Mouse (Mus musculus): ENCODE data around the gene Ankrd28. TPM values are rescaled to one million over a fixed set of nuclear protein-coding genes. Genes with fewer than 3 reads are reported as not detected.

The Ankrd28 gene
- polyA plus RNA-seq, 2 experiments = 3.8 to 4.8 TPM

DNA sequence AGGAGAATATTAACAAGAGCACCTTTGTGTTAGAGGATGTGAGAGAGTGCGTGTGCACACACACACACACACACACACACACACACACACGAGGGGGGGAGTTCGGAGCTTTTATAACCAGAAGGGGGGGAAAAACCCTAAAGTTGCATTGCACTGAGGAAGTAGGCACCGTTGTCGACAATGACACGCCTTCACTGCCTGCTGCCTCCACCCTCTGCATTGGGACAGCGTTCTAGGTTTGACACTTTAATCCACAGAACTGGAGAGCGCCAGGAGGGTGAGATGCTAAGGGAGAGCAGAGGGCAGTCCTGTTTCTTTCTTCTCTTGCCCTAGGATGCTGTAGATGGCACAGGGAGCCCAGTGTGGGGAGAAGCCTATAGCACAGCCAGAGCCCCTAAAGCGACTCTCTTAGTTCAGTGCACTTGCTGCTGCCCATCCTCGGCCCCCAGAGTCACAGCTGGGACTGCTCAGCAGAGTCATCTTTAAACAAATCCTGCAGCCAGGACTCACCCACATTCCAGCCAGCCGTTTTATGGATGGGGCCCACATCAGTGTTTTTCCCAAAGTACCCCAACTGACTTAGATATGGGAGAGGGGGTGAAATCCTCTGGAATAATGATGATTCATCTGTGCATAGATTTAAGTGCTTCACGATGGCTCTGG lies 165.4 kb downstream of the Ankrd28 start:
- H3K4me3 ChIP-seq (ENCODE audit: insufficient read depth in 1 of 2, low read depth in 2 of 2, low read length in 2 of 2) = no peak overlapping the region
- ATAC-seq (ENCODE audit: insufficient read depth) (no peak), DNase-seq (ENCODE audit: low read depth in 3 of 3, low spot score in 3 of 3) (no peak)
- WGBS (ENCODE audit: insufficient replicate concordance) = 41% methylated on average over 12 of the region's 12 CpGs
- no peak overlapping the region for H3K27ac ChIP-seq
- no peaks in the 10 kb centered on the region for H3K27me3 ChIP-seq (ENCODE audit: control insufficient read depth, insufficient read depth, low read length)
- no peak overlapping the region for H3K9ac ChIP-seq (replicated peaks)
- H3K4me1 ChIP-seq (replicated peaks; ENCODE audit: control insufficient read depth in 2 of 2, insufficient read depth in 2 of 2, low read length in 1 of 2) = peaks cover 0 to 43% of the 10 kb centered on the region in 2 experiments
- H3K36me3 ChIP-seq (replicated peaks; ENCODE audit: control insufficient read depth, insufficient read depth, low read depth) = no peaks in the 10 kb centered on the region
- TF ChIP-seq EP300 (IDR thresholded peaks at IDR 0.05; ENCODE audit: low read depth) = no peak
- TF ChIP-seq CTCF (IDR thresholded peaks at IDR 0.05; ENCODE audit: low read depth) = no peak
- H3K9me3 ChIP-seq (ENCODE audit: control insufficient read depth, low read length) = no peaks in the 10 kb centered on the region
- no peak overlapping the region for H3K4me2 ChIP-seq (ENCODE audit: low read depth)

DNA sequence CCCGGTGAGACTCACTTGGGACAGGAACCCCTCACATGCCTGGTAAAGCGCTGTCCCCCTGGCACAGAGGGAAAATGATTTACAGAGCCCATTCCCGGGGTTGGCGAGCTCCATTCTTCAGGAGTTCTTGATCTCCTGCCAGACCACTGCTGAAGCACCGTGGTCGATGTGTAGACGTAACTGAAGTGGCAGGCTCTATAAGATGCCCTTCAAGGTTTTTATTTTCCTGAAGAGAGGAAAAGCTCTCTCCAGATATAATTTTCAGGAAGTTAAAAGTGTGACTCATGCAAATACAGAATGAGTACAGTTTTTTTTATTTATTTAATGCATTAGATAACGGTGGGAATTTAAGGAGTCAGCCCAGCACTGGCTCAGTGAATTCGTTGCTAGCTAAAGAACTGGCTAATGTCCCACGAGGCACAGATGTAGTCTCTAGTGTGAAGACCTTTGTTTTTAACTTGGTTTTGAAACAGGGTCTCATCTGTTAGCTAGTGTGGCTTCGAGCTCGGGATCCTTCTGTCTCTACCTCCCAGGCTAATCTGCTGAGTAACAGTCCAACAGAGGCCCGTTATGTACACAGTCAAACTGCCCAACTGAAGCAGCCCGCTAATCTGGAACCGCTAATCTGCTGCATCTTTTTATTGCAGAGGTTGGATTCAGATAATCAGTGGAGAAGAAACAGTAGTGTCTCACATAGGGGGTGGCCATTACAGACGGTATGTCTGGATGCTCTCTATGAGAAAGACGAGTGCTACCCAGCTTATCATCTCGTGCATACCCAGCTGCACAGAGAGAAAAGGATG lies 166.2 kb downstream of the Ankrd28 start:
- no peak overlapping the region for H3K9ac ChIP-seq (replicated peaks)
- no peak overlapping the region for H3K27ac ChIP-seq
- peaks cover 0 to 39% of the 10 kb centered on the region in 2 experiments for H3K4me1 ChIP-seq (replicated peaks; ENCODE audit: control insufficient read depth in 2 of 2, insufficient read depth in 2 of 2, low read length in 1 of 2)
- no peak overlapping the region for H3K4me3 ChIP-seq (ENCODE audit: insufficient read depth in 1 of 2, low read depth in 2 of 2, low read length in 2 of 2)
- DNase-seq (ENCODE audit: low read depth in 3 of 3, low spot score in 3 of 3) (no peak), ATAC-seq (ENCODE audit: insufficient read depth) (peak; percentile 29; the same call in 1 of the 2 replicates)
- no peaks in the 10 kb centered on the region for H3K9me3 ChIP-seq (ENCODE audit: control insufficient read depth, low read length)
- 41% methylated on average over 18 of the region's 18 CpGs for WGBS (ENCODE audit: insufficient replicate concordance)
- H3K27me3 ChIP-seq (ENCODE audit: control insufficient read depth, insufficient read depth, low read length) = no peaks in the 10 kb centered on the region
- H3K4me2 ChIP-seq (ENCODE audit: low read depth) = no peak overlapping the region
- no peak for TF ChIP-seq EP300 (IDR thresholded peaks at IDR 0.05; ENCODE audit: low read depth)
- H3K36me3 ChIP-seq (replicated peaks; ENCODE audit: control insufficient read depth, insufficient read depth, low read depth) = no peaks in the 10 kb centered on the region

DNA sequence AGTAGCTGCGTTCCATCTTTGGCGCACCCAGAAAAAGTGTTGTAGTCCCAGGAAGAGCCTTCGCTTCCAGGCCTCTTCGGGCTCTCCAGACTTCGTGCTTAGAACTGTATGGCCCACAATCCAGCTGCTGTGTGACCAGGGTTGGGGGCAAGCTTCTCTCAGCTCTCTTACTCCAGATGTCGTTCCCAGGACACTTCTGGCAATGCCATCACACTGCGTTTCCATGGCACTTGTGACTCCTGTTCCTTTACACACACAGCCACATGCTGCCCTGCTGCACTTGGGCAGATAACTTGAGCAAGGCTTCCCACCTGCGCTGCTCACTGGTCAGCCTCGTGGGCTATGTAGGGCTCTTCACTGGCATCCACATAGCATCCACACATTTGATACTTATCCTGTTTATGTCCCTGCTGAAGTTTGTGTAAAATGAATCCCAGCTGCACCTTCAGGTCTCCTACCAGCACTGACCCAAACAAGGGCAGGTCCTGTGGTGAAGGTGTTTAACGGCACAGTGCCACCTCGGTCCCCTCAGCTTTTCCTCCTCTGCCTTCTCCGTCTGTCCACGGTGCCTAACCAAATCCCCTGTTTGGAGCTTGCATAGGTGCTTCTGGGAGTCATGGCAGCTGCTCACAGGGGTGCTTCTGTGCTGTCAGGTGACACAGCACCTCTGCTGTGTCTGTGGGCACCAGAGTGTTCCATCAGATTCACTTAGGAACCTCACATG lies 166.9 kb downstream of the Ankrd28 start:
- Histone ChIP-seq H3K4me3 (ENCODE audit: insufficient read depth in 1 of 2, low read depth in 2 of 2, low read length in 2 of 2) (no peak overlapping the region), H3K36me3 (replicated peaks; ENCODE audit: control insufficient read depth, insufficient read depth, low read depth) (no peaks in the 10 kb centered on the region), H3K9me3 (ENCODE audit: control insufficient read depth, low read length) (no peaks in the 10 kb centered on the region), H3K9ac (replicated peaks) (no peak overlapping the region), H3K4me1 (replicated peaks; ENCODE audit: control insufficient read depth in 2 of 2, insufficient read depth in 2 of 2, low read length in 1 of 2) (peaks cover 0 to 35% of the 10 kb centered on the region in 2 experiments), H3K27ac (no peak overlapping the region), H3K4me2 (ENCODE audit: low read depth) (no peak overlapping the region), H3K27me3 (ENCODE audit: control insufficient read depth, insufficient read depth, low read length) (no peaks in the 10 kb centered on the region)
- ATAC-seq (ENCODE audit: insufficient read depth) (no peak), DNase-seq (ENCODE audit: low read depth in 3 of 3, low spot score in 3 of 3) (no peak)
- TF ChIP-seq EP300 (IDR thresholded peaks at IDR 0.05; ENCODE audit: low read depth) (no peak), CTCF (IDR thresholded peaks at IDR 0.05; ENCODE audit: low read depth) (no peak)
- 75% methylated on average over 13 of the region's 13 CpGs for WGBS (ENCODE audit: insufficient replicate concordance)

DNA sequence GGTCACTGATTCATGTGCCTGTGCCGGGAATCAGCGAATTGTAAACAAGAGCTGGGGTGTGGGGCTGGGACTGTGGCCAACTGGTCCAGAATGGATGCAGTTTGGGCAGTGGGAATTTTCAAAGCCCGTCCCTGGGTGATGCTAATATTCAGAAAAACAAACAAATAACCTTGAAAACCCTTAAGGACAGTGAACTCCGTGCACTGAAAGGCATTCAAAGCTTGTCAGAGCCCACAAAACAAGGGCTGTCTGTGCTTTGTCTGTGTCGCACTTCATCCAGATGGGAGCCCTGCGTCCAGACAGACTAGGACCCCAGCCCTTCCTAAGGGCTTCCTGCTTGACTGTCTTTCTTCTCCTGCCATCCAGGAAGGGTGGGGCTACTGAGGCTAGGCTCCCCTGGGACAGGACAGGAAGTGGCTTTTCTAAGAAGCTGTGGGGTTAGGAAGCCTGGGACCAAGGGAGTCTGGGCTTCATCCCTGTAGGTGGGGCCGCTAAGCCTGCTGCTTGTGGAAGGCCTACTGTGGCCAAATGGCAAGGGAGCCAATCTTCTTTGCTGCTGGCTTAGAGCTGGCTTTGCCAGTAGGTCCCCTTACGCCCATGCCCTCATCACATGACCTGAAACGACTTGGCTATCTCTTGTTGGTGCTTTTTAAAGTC lies 167.8 kb downstream of the Ankrd28 start:
- Histone ChIP-seq H3K27me3 (ENCODE audit: control insufficient read depth, insufficient read depth, low read length) (no peaks in the 10 kb centered on the region), H3K4me2 (ENCODE audit: low read depth) (peak overlapping the region; percentile 65), H3K27ac (no peak overlapping the region), H3K4me1 (replicated peaks; ENCODE audit: control insufficient read depth in 2 of 2, insufficient read depth in 2 of 2, low read length in 1 of 2) (peaks cover 0 to 34% of the 10 kb centered on the region in 2 experiments), H3K36me3 (replicated peaks; ENCODE audit: control insufficient read depth, insufficient read depth, low read depth) (no peaks in the 10 kb centered on the region), H3K4me3 (ENCODE audit: insufficient read depth in 1 of 2, low read depth in 2 of 2, low read length in 2 of 2) (no peak overlapping the region), H3K9me3 (ENCODE audit: control insufficient read depth, low read length) (no peaks in the 10 kb centered on the region), H3K9ac (replicated peaks) (no peak overlapping the region)
- no peak; the same call in 1 of the 2 replicates for TF ChIP-seq CTCF (IDR thresholded peaks at IDR 0.05; ENCODE audit: low read depth)
- no peak for TF ChIP-seq EP300 (IDR thresholded peaks at IDR 0.05; ENCODE audit: low read depth)
- ATAC-seq (ENCODE audit: insufficient read depth) = no peak
- whole genome bisulfite sequencing (ENCODE audit: insufficient replicate concordance) = 29% methylated on average over 9 of the region's 9 CpGs
- no peak for DNase-seq (ENCODE audit: low read depth in 3 of 3, low spot score in 3 of 3)
